Mouse (Mus musculus) right cerebral cortex, postnatal 25 days (tissue): ENCODE data around the gene Gm9844.
"Not testable (repeated sequence)": the region's sequence is repeated elsewhere in the genome, so short reads cannot be mapped to it uniquely, and the experiment has no call there.

Source experiments
- DNase-seq: peaks from one replicate; pipeline ENCODE4 v3.0.0; 2022

The Gm9844 gene

GRCm38 (mm10) chr7:24869532-24870165, 7.6 kb downstream of the Gm9844 start, which contains the start of the genes Lypd4 and Dmrtc2:
Gene Lypd4 (minus strand): TSS chr7:24869941.
Gene Dmrtc2 (plus strand): TSS chr7:24870057.
- DNase-seq = no peak

- no peak for DNase-seq
Observed at GRCm38 (mm10) chr7:24877588-24877987, 15.6 kb downstream of the Gm9844 start.

- DNase-seq = no peak
Observed at GRCm38 (mm10) chr7:24879620-24880019, 17.6 kb downstream of the Gm9844 start.

- no peak for DNase-seq
Observed at GRCm38 (mm10) chr7:24882416-24883199, 20.6 kb downstream of the Gm9844 start.

- DNase-seq = peak; percentile 95
Observed at GRCm38 (mm10) chr7:24883896-24884692, 22.1 kb downstream of the Gm9844 start, which contains the start of gene Rps19. Gene Rps19 (plus strand): TSS chr7:24884371.

- DNase-seq = no peak
Observed at GRCm38 (mm10) chr7:24884693-24885291, 22.8 kb downstream of the Gm9844 start.

GRCm38 (mm10) chr7:24885468-24886307, 23.7 kb downstream of the Gm9844 start:
- no peak for DNase-seq

GRCm38 (mm10) chr7:24886308-24886633, 24.3 kb downstream of the Gm9844 start:
- DNase-seq = no peak

- no peak for DNase-seq
Observed at GRCm38 (mm10) chr7:24887096-24887495, 25.1 kb downstream of the Gm9844 start.

- no peak for DNase-seq
Observed at GRCm38 (mm10) chr7:24889431-24890220, 27.6 kb downstream of the Gm9844 start.

- DNase-seq = peak; percentile 73
Observed at GRCm38 (mm10) chr7:24890281-24891216, 28.5 kb downstream of the Gm9844 start.

- no peak for DNase-seq
Observed at GRCm38 (mm10) chr7:24891241-24892124, 29.5 kb downstream of the Gm9844 start.

- DNase-seq = no peak
Observed at GRCm38 (mm10) chr7:24892125-24892583, 30.1 kb downstream of the Gm9844 start.

- not testable (repeated sequence) for DNase-seq
Observed at GRCm38 (mm10) chr7:24895749-24896148, 33.7 kb downstream of the Gm9844 start.

DNA sequence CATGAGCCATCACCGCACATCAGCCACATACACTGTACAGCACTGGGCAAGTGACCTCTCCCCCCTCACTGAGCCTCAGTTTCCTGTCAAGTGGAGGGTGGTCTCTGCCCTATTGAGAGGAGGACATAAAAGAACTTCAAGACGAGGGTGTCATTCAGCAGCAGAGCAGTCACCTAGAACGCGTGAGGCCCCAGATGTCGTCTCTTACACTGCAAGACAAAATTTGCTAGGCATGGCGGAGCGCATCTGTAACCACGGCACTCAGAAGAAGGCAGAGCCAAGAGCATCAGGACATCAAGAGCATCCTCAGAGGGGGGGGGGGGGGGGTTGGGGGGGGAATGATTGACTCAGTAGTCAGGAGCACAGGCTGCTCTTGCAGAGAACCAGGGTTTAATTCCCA, 34.3 kb downstream of the Gm9844 start:
- DNase-seq = no peak

- no peak for DNase-seq
Observed at GRCm38 (mm10) chr7:24897224-24897623, 35.2 kb downstream of the Gm9844 start, which contains the start of gene Cd79a. Gene Cd79a (plus strand): TSS chr7:24897381.

- DNase-seq = no peak
Observed at GRCm38 (mm10) chr7:24897959-24898358, 35.9 kb downstream of the Gm9844 start.

DNA sequence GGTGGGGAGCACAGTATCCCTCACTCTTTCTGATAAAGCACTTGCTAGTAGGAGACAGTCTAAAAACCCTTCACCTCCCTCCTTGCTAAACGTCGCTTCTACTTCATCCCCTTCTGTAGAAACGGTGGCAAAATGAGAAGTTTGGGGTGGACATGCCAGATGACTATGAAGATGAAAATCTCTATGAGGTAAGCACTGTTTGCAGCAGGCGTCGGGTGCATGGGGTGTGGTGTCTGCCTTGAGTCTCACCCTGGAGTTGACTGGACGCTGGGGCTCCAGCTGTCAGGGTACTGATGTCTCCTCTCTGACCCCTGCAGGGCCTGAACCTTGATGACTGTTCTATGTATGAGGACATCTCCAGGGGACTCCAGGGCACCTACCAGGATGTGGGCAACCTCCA, 39.1 kb downstream of the Gm9844 start:
- DNase-seq = no peak

GRCm38 (mm10) chr7:24901842-24902241, 39.8 kb downstream of the Gm9844 start:
- no peak for DNase-seq
